Mouse (Mus musculus): ENCODE data around the gene Gm20518.

Gene Gm20518

GRCm38 (mm10) chr16:17879571-17879970 lies 11.9 kb downstream of the Gm20518 start:
- H3K27me3 ChIP-seq (ENCODE audit: control insufficient read depth, insufficient read depth, low read length, poor library complexity, severe bottlenecking), result no peaks in the 10 kb centered on the region
- no peak for DNase-seq (ENCODE audit: low read depth, low spot score)
- H3K36me3 ChIP-seq (ENCODE audit: control insufficient read depth, insufficient read depth, low read length, poor library complexity, severe bottlenecking), result no peaks in the 10 kb centered on the region; the same call in 1 of the 2 replicates

- no peaks in the 10 kb centered on the region; the same call in 1 of the 2 replicates for H3K36me3 ChIP-seq (ENCODE audit: control insufficient read depth, insufficient read depth, low read length, poor library complexity, severe bottlenecking)
- no peaks in the 10 kb centered on the region for H3K27me3 ChIP-seq (ENCODE audit: control insufficient read depth, insufficient read depth, low read length, poor library complexity, severe bottlenecking)
- no peak for DNase-seq (ENCODE audit: low read depth, low spot score)
Observed at GRCm38 (mm10) chr16:17876096-17876495, 15.4 kb downstream of the Gm20518 start.

DNA sequence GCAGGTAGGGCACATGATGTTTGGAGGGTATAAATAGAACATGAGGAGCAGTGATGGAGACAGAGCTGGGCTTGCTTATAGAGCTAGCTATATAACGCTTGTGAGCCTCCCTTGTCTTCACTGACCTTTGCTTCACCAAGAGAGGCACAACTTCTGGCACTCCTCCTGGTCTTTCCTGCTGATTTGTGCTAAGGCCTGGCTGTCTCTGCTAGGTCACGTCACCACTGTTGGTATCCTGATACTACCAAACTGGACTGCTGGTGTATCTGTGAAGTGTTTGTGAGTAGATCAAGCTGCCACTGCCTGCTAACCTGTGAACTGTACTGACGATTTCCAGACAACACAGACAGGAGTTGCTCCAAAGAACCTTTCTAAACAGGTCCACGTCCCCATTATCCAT lies 16.3 kb downstream of the Gm20518 start:
- no peaks in the 10 kb centered on the region for H3K27me3 ChIP-seq (ENCODE audit: control insufficient read depth, insufficient read depth, low read length, poor library complexity, severe bottlenecking)
- DNase-seq (ENCODE audit: low read depth, low spot score), result no peak
- no peaks in the 10 kb centered on the region; the same call in 1 of the 2 replicates for H3K36me3 ChIP-seq (ENCODE audit: control insufficient read depth, insufficient read depth, low read length, poor library complexity, severe bottlenecking)

GRCm38 (mm10) chr16:17872995-17873394 lies 18.5 kb downstream of the Gm20518 start:
- no peaks in the 10 kb centered on the region; the same call in 1 of the 2 replicates for H3K36me3 ChIP-seq (ENCODE audit: control insufficient read depth, insufficient read depth, low read length, poor library complexity, severe bottlenecking)
- DNase-seq (ENCODE audit: low read depth, low spot score), result no peak
- H3K27me3 ChIP-seq (ENCODE audit: control insufficient read depth, insufficient read depth, low read length, poor library complexity, severe bottlenecking), result no peaks in the 10 kb centered on the region

- no peaks in the 10 kb centered on the region for H3K36me3 ChIP-seq (ENCODE audit: control insufficient read depth, insufficient read depth, low read length, poor library complexity, severe bottlenecking)
- no peaks in the 10 kb centered on the region for H3K27me3 ChIP-seq (ENCODE audit: control insufficient read depth, insufficient read depth, low read length, poor library complexity, severe bottlenecking)
- no peak for DNase-seq (ENCODE audit: low read depth, low spot score)
Observed at GRCm38 (mm10) chr16:17871248-17871647, 20.2 kb downstream of the Gm20518 start.

DNA sequence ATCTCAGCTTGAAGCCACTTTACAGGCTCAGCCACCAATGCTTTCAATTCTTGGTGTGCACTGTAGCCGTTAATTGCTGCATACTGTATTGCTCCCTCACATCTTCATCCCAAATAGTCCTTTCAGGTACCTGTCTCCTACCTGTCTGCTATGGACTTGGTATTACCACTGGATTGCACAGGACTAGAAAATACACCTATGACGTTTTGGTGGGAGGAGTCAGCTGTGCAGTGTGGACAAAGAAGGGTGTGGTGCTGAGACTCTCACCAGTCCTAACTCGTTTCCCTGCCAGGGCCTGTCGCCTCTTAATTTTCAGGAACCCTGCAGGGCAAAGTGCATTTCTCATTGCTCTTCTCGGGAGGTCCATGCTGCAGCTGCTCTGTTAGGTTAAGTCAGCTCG lies 25.7 kb downstream of the Gm20518 start:
- Histone ChIP-seq H3K27me3 (ENCODE audit: control insufficient read depth, insufficient read depth, low read length, poor library complexity, severe bottlenecking) (no peaks in the 10 kb centered on the region), H3K36me3 (ENCODE audit: control insufficient read depth, insufficient read depth, low read length, poor library complexity, severe bottlenecking) (no peaks in the 10 kb centered on the region)
- no peak for DNase-seq (ENCODE audit: low read depth, low spot score)

GRCm38 (mm10) chr16:17865293-17865692 lies 26.2 kb downstream of the Gm20518 start:
- H3K36me3 ChIP-seq (ENCODE audit: control insufficient read depth, insufficient read depth, low read length, poor library complexity, severe bottlenecking), result no peaks in the 10 kb centered on the region
- no peaks in the 10 kb centered on the region for H3K27me3 ChIP-seq (ENCODE audit: control insufficient read depth, insufficient read depth, low read length, poor library complexity, severe bottlenecking)
- no peak for DNase-seq (ENCODE audit: low read depth, low spot score)

DNA sequence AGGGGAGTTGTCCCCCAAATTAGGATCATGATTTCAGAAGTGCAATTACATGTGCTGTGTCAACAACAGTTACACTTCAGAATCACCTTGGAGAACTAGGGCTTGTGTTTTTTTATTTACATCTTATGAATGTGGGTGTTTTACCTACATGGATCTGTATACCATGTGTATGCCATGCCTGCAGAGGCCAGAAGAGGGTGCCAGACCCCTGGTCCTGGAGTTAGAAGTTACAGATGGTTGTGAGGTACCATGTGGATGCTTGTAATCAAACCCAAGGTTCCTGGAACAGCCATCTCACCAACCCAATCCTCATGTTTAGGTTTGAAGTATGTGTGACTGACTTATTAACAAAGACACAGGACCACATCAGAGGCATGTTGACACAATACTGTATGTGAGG lies 32.9 kb downstream of the Gm20518 start:
- DNase-seq (ENCODE audit: low read depth, low spot score), result peak; percentile 44
- Histone ChIP-seq H3K27me3 (ENCODE audit: control insufficient read depth, insufficient read depth, low read length, poor library complexity, severe bottlenecking) (no peaks in the 10 kb centered on the region), H3K36me3 (ENCODE audit: control insufficient read depth, insufficient read depth, low read length, poor library complexity, severe bottlenecking) (peaks cover 3% of the 10 kb centered on the region; the same call in 1 of the 2 replicates)

- H3K27me3 ChIP-seq (ENCODE audit: control insufficient read depth, insufficient read depth, low read length, poor library complexity, severe bottlenecking), result no peaks in the 10 kb centered on the region
- DNase-seq (ENCODE audit: low read depth, low spot score), result no peak
- peaks cover 3% of the 10 kb centered on the region; the same call in 1 of the 2 replicates for H3K36me3 ChIP-seq (ENCODE audit: control insufficient read depth, insufficient read depth, low read length, poor library complexity, severe bottlenecking)
Observed at GRCm38 (mm10) chr16:17857157-17857556, 34.3 kb downstream of the Gm20518 start.

DNA sequence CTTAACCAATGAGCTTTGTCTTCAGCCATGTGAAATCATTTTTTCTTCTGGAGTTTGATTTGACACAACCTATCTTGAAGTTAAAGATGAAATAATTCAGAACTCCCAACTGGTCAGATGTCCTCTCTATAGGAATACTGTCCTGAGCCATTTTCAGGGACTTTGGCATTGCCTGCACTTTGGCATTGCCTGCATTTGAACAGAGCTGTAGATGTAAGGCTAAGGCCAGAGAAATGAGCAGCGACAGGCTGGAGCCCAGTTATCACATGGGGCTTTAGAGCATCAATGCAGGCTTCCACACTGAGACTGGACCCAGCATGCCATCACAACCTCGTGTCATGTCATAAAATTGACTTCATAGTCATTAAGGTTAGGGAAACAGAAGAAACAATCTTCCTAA lies 38.2 kb downstream of the Gm20518 start:
- no peak for DNase-seq (ENCODE audit: low read depth, low spot score)
- H3K36me3 ChIP-seq (ENCODE audit: control insufficient read depth, insufficient read depth, low read length, poor library complexity, severe bottlenecking), result peaks cover 5% of the 10 kb centered on the region; the same call in 1 of the 2 replicates
- H3K27me3 ChIP-seq (ENCODE audit: control insufficient read depth, insufficient read depth, low read length, poor library complexity, severe bottlenecking), result no peaks in the 10 kb centered on the region

- no peaks in the 10 kb centered on the region for H3K27me3 ChIP-seq (ENCODE audit: control insufficient read depth, insufficient read depth, low read length, poor library complexity, severe bottlenecking)
- H3K36me3 ChIP-seq (ENCODE audit: control insufficient read depth, insufficient read depth, low read length, poor library complexity, severe bottlenecking), result peaks cover 5% of the 10 kb centered on the region; the same call in 1 of the 2 replicates
- no peak for DNase-seq (ENCODE audit: low read depth, low spot score)
Observed at GRCm38 (mm10) chr16:17851860-17852259, 39.6 kb downstream of the Gm20518 start.

- Histone ChIP-seq H3K36me3 (ENCODE audit: control insufficient read depth, insufficient read depth, low read length, poor library complexity, severe bottlenecking) (peaks cover 2% of the 10 kb centered on the region; the same call in 1 of the 2 replicates), H3K27me3 (ENCODE audit: control insufficient read depth, insufficient read depth, low read length, poor library complexity, severe bottlenecking) (no peaks in the 10 kb centered on the region)
- DNase-seq (ENCODE audit: low read depth, low spot score), result no peak
Observed at GRCm38 (mm10) chr16:17851331-17851730, 40.1 kb downstream of the Gm20518 start.

DNA sequence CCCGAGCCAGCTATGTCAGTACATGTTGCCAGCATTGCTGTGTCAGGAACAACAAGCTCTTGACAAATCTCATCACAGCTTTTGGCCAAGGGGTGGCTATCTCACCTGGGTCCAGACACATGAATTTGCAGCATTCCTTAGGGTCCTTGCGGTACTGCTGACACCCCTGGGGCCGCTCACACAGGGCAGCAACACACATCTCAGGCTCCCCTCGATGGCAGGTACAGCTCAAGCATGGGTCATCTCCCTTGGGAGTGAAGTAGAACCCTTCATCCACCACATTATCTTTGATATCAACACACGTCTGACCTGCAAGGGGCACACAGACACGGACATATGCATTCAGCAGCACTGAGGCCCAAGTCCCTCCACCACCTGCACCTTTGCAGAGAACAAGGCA lies 42.0 kb downstream of the Gm20518 start:
- Histone ChIP-seq H3K36me3 (ENCODE audit: control insufficient read depth, insufficient read depth, low read length, poor library complexity, severe bottlenecking) (peaks cover 4% of the 10 kb centered on the region; the same call in 1 of the 2 replicates), H3K27me3 (ENCODE audit: control insufficient read depth, insufficient read depth, low read length, poor library complexity, severe bottlenecking) (no peaks in the 10 kb centered on the region)
- DNase-seq (ENCODE audit: low read depth, low spot score), result no peak

DNA sequence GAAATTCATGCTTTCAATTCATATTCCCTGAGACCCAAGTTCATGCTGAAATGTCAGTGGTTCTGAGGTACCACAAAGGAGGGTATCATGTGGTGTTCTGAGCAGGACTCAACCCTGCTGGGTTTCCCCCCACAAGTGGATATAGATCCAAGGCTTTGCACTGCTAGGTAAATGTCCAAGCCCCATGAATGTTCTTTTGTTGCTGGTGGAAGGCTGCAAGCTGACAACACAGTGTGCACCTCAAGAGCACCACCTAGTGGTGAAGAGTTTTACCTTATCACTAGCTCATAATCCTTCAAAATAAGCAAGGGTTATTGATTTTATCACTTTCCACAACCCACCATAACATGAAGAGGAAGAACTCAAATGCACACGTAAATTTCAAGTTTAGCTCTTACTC lies 42.5 kb downstream of the Gm20518 start:
- DNase-seq (ENCODE audit: low read depth, low spot score), result peak; percentile 69
- H3K36me3 ChIP-seq (ENCODE audit: control insufficient read depth, insufficient read depth, low read length, poor library complexity, severe bottlenecking), result peaks cover 10% of the 10 kb centered on the region; the same call in 1 of the 2 replicates
- no peaks in the 10 kb centered on the region for H3K27me3 ChIP-seq (ENCODE audit: control insufficient read depth, insufficient read depth, low read length, poor library complexity, severe bottlenecking)

DNA sequence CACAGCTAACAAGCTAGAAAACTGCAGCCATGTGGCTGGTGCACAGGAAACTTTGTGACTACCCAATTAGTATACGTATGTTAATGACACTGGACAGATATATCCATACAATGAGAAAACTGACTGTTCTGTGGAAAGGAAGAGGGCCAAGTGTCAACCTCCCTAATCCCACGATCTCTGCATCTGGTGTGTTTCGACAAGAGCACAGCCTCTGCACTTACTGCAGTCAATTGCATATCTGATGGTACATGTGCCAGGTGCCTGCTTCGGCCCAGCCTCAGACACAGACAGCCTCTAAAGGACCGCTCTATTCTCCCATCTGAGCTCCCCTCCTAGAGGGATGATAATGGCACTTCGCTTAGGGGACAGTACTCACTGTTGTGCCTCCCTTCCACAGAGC lies 43.0 kb downstream of the Gm20518 start:
- Histone ChIP-seq H3K27me3 (ENCODE audit: control insufficient read depth, insufficient read depth, low read length, poor library complexity, severe bottlenecking) (no peaks in the 10 kb centered on the region), H3K36me3 (ENCODE audit: control insufficient read depth, insufficient read depth, low read length, poor library complexity, severe bottlenecking) (peaks cover 10% of the 10 kb centered on the region; the same call in 1 of the 2 replicates)
- DNase-seq (ENCODE audit: low read depth, low spot score), result no peak

GRCm38 (mm10) chr16:17843701-17844365 lies 47.6 kb downstream of the Gm20518 start:
- H3K27me3 ChIP-seq (ENCODE audit: control insufficient read depth, insufficient read depth, low read length, poor library complexity, severe bottlenecking), result no peaks in the 10 kb centered on the region
- DNase-seq (ENCODE audit: low read depth, low spot score), result no peak
- peaks cover 10% of the 10 kb centered on the region for H3K36me3 ChIP-seq (ENCODE audit: control insufficient read depth, insufficient read depth, low read length, poor library complexity, severe bottlenecking)

Data from splenic B cell, adult 2 months (primary cell).